Mouse (Mus musculus) testis, adult 2 months (tissue): ENCODE results near the gene AI182371.

ENCODE experiments used
- CTCF ChIP-seq: fragments of 200-500 bp; IDR thresholded peaks from 2 replicates; pipeline ENCODE4 v1.5.1; 2012; ENCODE audit warnings: low read depth, mild to moderate bottlenecking, inconsistent platforms, low read length, moderate library complexity; ENCODE audit not compliant: control insufficient read depth, insufficient read depth, insufficient replicate concordance
- POLR2A ChIP-seq: fragments of 200-500 bp; IDR thresholded peaks from 2 replicates; pipeline ENCODE4 v1.6.1; 2012; ENCODE audit warnings: low read depth, mild to moderate bottlenecking, inconsistent platforms, low read length, moderate library complexity; ENCODE audit not compliant: control insufficient read depth

GRCm38 (mm10) chr2:35109924-35110304 lies 8.6 kb upstream of the AI182371 start:
- TF ChIP-seq CTCF: no peak
- TF ChIP-seq POLR2A: no peak
